Mouse (Mus musculus) liver, embryonic 14.5 days (tissue): Measurements from ENCODE around the gene Cnga3.

Source experiments
- CTCF ChIP-seq: IDR thresholded peaks from 2 replicates; pipeline ENCODE4 v1.5.1; 2016; ENCODE audit warnings: antibody characterized with exemption, low read depth, control low read depth
- EP300 ChIP-seq: IDR thresholded peaks from 2 replicates; pipeline ENCODE4 v1.6.1; 2016; ENCODE audit warnings: antibody characterized with exemption, low read depth

DNA sequence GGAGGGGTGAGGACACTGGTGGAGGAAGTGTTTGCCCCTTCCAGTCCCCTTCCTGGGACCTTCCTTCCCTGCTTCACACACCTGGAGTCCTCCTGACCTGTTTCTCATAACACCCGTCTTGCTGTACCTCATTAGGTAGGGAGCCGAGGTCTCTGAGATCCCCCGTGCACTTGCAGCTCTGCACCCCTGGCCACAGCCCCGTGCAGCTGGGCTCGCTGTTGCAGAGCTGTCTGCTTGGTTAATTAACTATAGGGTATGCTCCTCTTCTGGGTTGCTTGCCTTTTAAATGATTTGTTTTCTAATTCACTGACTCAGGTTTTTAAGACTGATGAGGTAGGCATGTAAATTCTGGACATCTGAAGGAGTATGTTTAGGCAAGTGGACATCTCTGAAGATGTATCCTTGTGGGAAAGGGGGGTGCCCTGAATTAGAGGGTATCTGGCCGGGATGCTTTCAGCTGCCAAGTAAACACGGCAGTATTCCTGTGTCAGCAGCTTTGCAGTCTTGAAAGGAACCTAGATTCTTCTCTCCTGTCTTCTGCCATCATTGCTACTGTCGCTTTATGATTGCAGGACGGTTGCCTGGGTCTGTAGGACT is 91.6 kb downstream of the Cnga3 start:
- TF ChIP-seq CTCF (no peak), EP300 (no peak)
